Mouse (Mus musculus): ENCODE data around the gene Rpap2. TPM values are rescaled to one million over a fixed set of nuclear protein-coding genes. Genes with fewer than 3 reads are reported as not detected.

Gene Rpap2
- total and polyA plus RNA-seq, 3 experiments = 24.3 to 38.1 (median 28.3) TPM

DNA sequence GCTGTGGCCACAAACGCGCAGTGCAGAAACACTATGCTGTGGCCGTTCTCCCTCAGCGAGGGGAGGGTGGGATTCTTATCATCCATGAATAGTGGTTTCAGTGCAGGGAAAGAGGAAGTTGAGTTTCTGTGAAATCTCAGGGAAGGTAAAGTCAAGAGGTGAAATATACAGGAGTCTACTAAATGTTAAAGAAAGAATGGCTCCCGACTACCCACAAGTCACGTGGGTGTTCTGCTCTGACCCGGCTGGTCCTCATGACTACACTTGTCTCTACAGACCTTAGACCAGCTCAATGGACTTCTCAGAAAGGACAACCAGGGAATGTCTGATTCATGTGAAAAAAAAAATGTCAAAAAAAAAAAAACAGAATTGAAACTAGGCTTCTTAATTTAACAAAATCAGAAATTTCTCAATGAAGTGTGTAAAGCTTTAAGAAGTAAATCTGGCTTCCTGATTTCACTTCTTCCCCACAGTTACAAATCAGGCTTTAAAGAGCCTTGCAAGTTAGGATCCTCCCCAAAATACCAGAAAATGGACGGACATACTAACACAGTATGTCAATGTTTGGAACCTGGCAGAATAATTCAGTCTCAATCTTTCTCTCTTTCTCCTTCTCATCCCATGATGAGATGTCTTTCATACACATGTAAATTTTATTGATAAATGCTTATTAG is 111.1 kb downstream of the Rpap2 start:
- Histone ChIP-seq H3K4me1 (ENCODE audit: control insufficient read depth in 1 of 2, insufficient read depth in 2 of 2) (peaks cover 8 to 40% of the 10 kb centered on the region in 2 experiments), H3K4me3 (replicated peaks in 1 of 3; ENCODE audit: low read depth in 2 of 3, low read length in 2 of 3, poor library complexity in 1 of 3) (no peak overlapping the region), H3K79me2 (replicated peaks; ENCODE audit: control insufficient read depth, extremely low read depth, insufficient read depth, poor library complexity, severe bottlenecking) (no peaks in the 10 kb centered on the region), H3K9ac (ENCODE audit: insufficient read depth, low read depth) (no peak overlapping the region), H3K4me2 (ENCODE audit: insufficient read depth, low read depth, poor library complexity, severe bottlenecking) (no peak overlapping the region), H3K9me3 (replicated peaks; ENCODE audit: low read length) (no peaks in the 10 kb centered on the region), H3K27me3 (replicated peaks) (no peaks in the 10 kb centered on the region), H3K27ac (ENCODE audit: insufficient read depth, low read depth) (no peak overlapping the region), H3K36me3 (replicated peaks in 1 of 2; ENCODE audit: control insufficient read depth in 1 of 2, insufficient read depth in 1 of 2, low read length in 1 of 2) (no peaks in the 10 kb centered on the region)
- in situ Hi-C loops (cut with MboI; ENCODE audit: low pct_ligation_motif_present, low pct_unique_long_range_greater_than_20kb, low sequenced_read_pairs) = no loop called here
- no peak for DNase-seq (ENCODE audit: extremely low read depth)
- TF ChIP-seq JUND (conservative IDR thresholded peaks at IDR 0.05; ENCODE audit: low read depth, low read length) (no peak), ELF1 (IDR thresholded peaks at IDR 0.05; ENCODE audit: low read depth, low read length) (no peak), ZNF384 (IDR thresholded peaks at IDR 0.05; ENCODE audit: low read depth, low read length) (0 out of 2 replicates have a peak, but pooled peaks have one; percentile 48)
- dilution Hi-C loops (cut with MboI; ENCODE audit: extremely low pct_ligation_motif_present, extremely low pct_unique_long_range_greater_than_20kb, low sequenced_read_pairs) = no loop called here

Other genes with a start within 250 kb of the Rpap2 start
- gene Ephx4, start 194.6 kb upstream of the Rpap2 start, total RNA-seq (2012; rRNA removed) = 0.71 and 0.81 TPM in 2 replicates
- not detected in 2 replicates for gene Ephx4, start 194.6 kb upstream of the Rpap2 start, total RNA-seq (2014; rRNA removed)
- gene Ephx4, start 194.6 kb upstream of the Rpap2 start, polyA plus RNA-seq (2012; ENCODE audit: insufficient read length, low read depth) = not detected in 2 replicates
- gene Lpcat2b, start 165.8 kb upstream of the Rpap2 start, total RNA-seq (2012; rRNA removed) = not detected in 2 replicates
- not detected in 2 replicates for gene Lpcat2b, start 165.8 kb upstream of the Rpap2 start, total RNA-seq (2014; rRNA removed)
- not detected in 2 replicates for gene Lpcat2b, start 165.8 kb upstream of the Rpap2 start, polyA plus RNA-seq (2012; ENCODE audit: insufficient read length, low read depth)
- 4.8 and 5.9 TPM in 2 replicates for gene Btbd8, start 159.4 kb upstream of the Rpap2 start, total RNA-seq (2012; rRNA removed)
- 5.1 TPM in 2 replicates for gene Btbd8, start 159.4 kb upstream of the Rpap2 start, total RNA-seq (2014; rRNA removed)
- 3.9 and 5.2 TPM in 2 replicates for gene Btbd8, start 159.4 kb upstream of the Rpap2 start, polyA plus RNA-seq (2012; ENCODE audit: insufficient read length, low read depth)
- 0.17 TPM in 2 replicates for gene Gm42669, start 89.8 kb upstream of the Rpap2 start, total RNA-seq (2012; rRNA removed)
- gene Gm42669, start 89.8 kb upstream of the Rpap2 start, total RNA-seq (2014; rRNA removed) = not detected in 2 replicates
- gene Gm42669, start 89.8 kb upstream of the Rpap2 start, polyA plus RNA-seq (2012; ENCODE audit: insufficient read length, low read depth) = 0.95 and 1.0 TPM in 2 replicates
- gene 1700028K03Rik, start 62.7 kb upstream of the Rpap2 start, total RNA-seq (2012; rRNA removed) = 0.04 TPM in 1 of 2 replicates, not detected in the other
- not detected in 2 replicates for gene 1700028K03Rik, start 62.7 kb upstream of the Rpap2 start, total RNA-seq (2014; rRNA removed)
- gene 1700028K03Rik, start 62.7 kb upstream of the Rpap2 start, polyA plus RNA-seq (2012; ENCODE audit: insufficient read length, low read depth) = not detected in 2 replicates
- 11.6 and 16.9 TPM in 2 replicates for gene Glmn, start 515 bp downstream of the Rpap2 start, total RNA-seq (2012; rRNA removed)
- 28.2 and 32.2 TPM in 2 replicates for gene Glmn, start 515 bp downstream of the Rpap2 start, total RNA-seq (2014; rRNA removed)
- gene Glmn, start 515 bp downstream of the Rpap2 start, polyA plus RNA-seq (2012; ENCODE audit: insufficient read length, low read depth) = 25.1 and 29.1 TPM in 2 replicates
- 1.2 and 1.4 TPM in 2 replicates for gene Gfi1, start 128.7 kb downstream of the Rpap2 start, total RNA-seq (2012; rRNA removed)
- 1.5 TPM in 2 replicates for gene Gfi1, start 128.7 kb downstream of the Rpap2 start, total RNA-seq (2014; rRNA removed)
- 0.99 and 1.2 TPM in 2 replicates for gene Gfi1, start 128.7 kb downstream of the Rpap2 start, polyA plus RNA-seq (2012; ENCODE audit: insufficient read length, low read depth)
- gene Ube2d2b, start 232.7 kb downstream of the Rpap2 start, total RNA-seq (2012; rRNA removed) = not detected in 2 replicates
- not detected in 2 replicates for gene Ube2d2b, start 232.7 kb downstream of the Rpap2 start, total RNA-seq (2014; rRNA removed)
- not detected in 2 replicates for gene Ube2d2b, start 232.7 kb downstream of the Rpap2 start, polyA plus RNA-seq (2012; ENCODE audit: insufficient read length, low read depth)